Mouse (Mus musculus) heart, adult 8-10 months (tissue): ENCODE measurements at regions not wholly inside any gene's neighbourhood (a gene's known extent, or its start where the extent isn't known, plus 50 kb on each side); places are given as distances from the start of the nearest gene placed in this dataset.
A peak's percentile ranks its signal among the peaks of the same experiment; 100 is the strongest.
"Not testable (repeated sequence)": the region's sequence is repeated elsewhere in the genome, so short reads cannot be mapped to it uniquely, and the experiment has no call there.

ENCODE experiments used
- DNase-seq: peaks from one replicate; pipeline ENCODE4 v3.0.0; 2022; ENCODE audit warnings: low spot score

- peak; percentile 62 for DNase-seq
Measured at GRCm38 (mm10) chr12:36933118-36933610, 175.2 kb upstream of the Meox2 start.

DNA sequence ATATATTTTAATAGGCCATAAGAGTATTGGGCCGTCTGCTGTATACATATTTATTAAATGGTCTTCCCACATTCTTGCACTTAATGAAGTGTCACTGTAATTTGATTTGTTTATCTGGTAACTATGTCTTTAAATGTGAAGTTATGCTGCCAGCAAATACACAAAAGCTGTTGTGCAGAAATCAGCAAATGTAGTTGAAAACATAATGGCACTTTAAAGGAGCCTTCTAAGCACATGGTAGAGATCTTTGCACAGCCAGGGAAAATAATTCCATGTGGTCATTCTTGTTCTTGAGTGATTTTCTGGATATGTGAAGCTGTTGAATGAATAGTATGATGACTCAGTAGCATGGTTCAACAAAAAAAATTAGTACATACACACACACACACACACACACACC, 164.4 kb upstream of the Meox2 start:
- DNase-seq, result no peak

DNA sequence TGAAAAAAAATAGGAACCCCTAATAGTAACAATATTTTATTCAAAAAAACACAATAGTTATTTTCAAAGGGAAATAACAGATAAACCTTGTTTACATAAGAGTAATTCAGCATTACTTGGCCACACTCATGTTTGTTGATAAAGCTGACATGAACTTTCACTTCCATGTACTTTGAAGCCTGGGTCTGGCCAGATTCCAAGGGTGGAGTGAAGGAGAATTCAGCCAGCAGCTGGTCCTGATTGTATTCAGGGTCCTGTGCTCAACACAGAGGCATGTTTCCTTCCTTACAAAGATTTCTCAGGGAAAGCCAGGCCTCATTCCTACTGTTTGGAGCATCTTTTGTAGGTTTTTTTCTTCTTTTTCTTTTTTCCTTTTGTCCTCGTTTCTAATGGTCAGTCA, 162.4 kb upstream of the Meox2 start:
- DNase-seq, result peak; percentile 91

DNA sequence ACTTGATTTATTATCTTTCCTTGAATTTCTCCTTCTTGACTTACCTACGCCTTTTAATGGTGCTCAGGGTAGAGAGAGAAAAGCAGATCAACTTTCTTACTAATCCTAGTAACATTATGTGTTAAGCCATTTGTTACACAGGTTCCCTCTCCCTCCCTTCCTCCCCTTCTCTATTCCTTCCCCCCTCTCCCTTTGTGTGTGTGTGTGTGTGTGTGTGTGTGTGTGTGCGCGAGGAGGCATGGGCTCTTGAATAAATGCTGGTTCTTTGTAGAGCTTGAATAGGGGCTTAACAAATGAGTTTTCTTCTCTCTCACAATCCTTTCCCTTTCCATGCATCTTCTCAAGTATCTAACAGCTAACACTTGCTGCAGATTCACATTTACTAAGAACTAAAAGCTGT, 160.4 kb upstream of the Meox2 start:
- DNase-seq, result no peak

- DNase-seq, result peak; percentile 46
Measured at GRCm38 (mm10) chr12:36949096-36949738, 159.1 kb upstream of the Meox2 start.

GRCm38 (mm10) chr12:36974432-36975094, 133.8 kb upstream of the Meox2 start:
- no peak for DNase-seq

- DNase-seq, result no peak
Measured at GRCm38 (mm10) chr12:36977141-36977540, 131.2 kb upstream of the Meox2 start.

GRCm38 (mm10) chr12:36991135-36991534, 117.2 kb upstream of the Meox2 start:
- no peak for DNase-seq

DNA sequence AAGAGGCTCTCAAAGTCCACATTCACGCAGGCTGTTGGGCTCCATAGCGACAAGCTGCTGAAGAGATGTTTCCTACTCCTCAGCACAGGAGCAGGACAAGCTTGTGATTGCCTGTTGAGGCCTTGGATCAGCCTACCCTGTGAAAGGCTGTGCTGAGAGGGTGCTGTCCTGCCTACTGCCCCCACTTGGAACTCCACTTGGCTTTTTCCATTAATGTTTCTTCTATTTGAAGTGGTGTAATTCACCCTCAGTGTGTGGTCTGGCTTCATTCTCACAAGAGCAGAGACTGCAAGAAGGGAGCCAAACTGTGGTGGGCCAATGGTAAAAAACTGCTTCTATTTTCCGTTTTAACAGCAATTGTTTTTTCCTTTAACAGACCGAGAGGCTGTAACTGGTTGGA, 116.4 kb upstream of the Meox2 start:
- DNase-seq, result no peak

DNA sequence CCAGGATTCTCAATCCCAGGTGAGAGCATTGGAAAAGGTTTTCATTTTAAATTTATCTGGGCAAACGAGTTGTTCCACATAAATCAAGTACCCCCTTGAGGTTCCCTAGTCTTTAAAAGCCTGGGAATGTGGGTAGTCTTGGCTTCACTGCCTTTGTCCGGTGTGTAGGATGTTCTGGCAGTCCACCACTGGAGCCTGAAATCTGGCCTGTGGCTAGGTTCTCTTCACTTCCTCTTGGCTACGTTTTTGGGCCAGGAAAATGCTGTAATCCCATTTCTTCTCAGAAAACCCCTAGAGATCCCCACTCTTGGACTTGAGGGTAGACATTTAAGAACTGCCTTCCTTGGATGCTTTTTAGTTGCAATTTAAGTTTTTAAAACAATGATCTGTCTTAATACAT, 106.9 kb upstream of the Meox2 start:
- DNase-seq, result no peak

- no peak for DNase-seq
Measured at GRCm38 (mm10) chr12:37005262-37005661, 103.1 kb upstream of the Meox2 start.

- no peak for DNase-seq
Measured at GRCm38 (mm10) chr12:37010306-37010705, 98.0 kb upstream of the Meox2 start.

DNA sequence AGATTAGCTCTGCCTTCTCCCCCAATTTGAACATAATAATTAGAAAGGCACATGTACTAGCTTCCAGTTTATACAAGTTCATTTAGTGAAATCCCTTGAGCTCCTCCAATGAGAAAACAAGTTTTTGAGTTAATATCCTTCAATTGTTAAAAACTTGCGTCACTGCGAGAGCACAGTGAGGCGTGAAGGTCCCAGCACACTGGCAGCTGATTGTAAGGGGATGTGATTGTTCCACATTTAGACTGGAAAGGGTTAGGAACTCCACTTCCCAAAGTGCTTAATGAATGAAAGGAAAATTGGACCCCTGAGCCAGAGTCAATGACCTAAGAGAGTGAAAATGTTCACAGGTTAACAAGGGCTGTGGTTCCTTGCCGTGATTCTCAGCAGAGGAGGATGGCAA, 93.9 kb upstream of the Meox2 start:
- peak; percentile 82 for DNase-seq

DNA sequence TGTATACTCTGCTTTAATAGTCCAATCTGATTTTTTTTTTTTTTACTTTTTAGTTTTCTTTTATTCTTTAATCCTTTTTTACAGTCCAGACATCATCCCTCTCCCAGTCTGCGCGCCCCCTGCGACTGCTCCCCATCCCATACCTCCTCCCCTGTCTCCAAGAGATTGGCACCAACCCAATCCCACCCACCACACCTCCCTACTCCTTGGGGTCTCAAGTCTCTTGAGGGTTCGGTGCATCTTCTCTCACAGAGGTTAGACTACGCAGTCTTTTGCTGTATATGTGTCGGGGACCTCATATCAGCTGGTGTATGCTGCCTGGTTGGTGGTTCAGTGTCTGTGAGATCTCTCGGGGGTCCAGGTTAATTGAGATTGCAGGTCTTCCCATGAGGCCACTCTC, 93.4 kb upstream of the Meox2 start:
- DNase-seq, result not testable (repeated sequence)

GRCm38 (mm10) chr12:37015474-37016248, 92.7 kb upstream of the Meox2 start:
- DNase-seq, result peak; percentile 77

DNA sequence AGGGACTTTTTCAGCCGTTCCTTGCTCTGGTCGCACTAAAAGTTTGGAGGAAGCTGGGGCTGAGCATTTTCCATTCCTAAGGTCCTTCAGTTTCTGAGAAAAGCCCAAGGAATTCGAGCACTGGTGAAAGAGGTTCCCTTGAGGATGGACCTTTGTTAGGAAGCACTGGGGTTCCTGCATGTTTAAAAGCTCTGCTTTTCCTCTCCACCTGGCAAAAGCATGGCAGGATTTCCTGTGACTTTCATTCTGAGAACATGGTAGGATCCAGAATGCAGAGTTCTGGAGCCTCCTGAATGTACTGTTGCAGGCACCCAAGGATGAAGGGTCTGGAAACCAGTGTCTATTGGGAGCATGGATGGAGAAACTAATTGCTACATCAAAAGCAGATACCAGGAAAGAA, 61.1 kb upstream of the Meox2 start:
- peak; percentile 61 for DNase-seq

DNA sequence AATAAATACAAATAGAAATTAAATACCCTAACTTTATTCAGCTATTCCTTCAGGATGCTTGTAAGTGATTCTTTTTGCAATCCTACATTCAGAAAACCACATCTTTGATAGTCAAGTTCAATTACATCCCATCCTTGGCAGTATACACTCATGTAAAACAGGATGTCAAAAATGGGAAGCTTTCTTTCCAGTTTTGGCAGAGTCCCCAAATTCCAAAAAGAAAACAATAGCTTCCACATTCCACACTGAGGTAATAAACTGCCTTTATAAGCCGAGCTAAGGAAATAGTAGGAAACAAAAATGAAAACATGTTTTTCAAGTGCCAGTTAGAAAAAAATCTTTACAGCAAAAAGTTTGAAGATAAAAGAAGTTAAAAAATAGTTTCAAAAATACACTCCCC, 57.7 kb upstream of the Meox2 start:
- peak; percentile 79 for DNase-seq

GRCm38 (mm10) chr12:37057411-37057810, 50.9 kb upstream of the Meox2 start:
- DNase-seq, result no peak
